Mouse (Mus musculus) adrenal gland, postnatal 25 days (tissue): ENCODE results near the gene Runx3. TPM values are rescaled to one million over a fixed set of nuclear protein-coding genes. Genes with fewer than 3 reads are reported as not detected.

Experiments used
- DNase-seq: peaks from one replicate; pipeline ENCODE4 v3.0.0; 2021; ENCODE audit warnings: mixed read lengths
- total RNA-seq: library from RNA; stranded (reverse); gene quantifications from 2 replicates; pipeline ENCODE4 v1.2.3, GENCODE M21; 2021

The Runx3 gene
- total RNA-seq, 1 experiment from 2014 or later: 1.0 TPM

DNA sequence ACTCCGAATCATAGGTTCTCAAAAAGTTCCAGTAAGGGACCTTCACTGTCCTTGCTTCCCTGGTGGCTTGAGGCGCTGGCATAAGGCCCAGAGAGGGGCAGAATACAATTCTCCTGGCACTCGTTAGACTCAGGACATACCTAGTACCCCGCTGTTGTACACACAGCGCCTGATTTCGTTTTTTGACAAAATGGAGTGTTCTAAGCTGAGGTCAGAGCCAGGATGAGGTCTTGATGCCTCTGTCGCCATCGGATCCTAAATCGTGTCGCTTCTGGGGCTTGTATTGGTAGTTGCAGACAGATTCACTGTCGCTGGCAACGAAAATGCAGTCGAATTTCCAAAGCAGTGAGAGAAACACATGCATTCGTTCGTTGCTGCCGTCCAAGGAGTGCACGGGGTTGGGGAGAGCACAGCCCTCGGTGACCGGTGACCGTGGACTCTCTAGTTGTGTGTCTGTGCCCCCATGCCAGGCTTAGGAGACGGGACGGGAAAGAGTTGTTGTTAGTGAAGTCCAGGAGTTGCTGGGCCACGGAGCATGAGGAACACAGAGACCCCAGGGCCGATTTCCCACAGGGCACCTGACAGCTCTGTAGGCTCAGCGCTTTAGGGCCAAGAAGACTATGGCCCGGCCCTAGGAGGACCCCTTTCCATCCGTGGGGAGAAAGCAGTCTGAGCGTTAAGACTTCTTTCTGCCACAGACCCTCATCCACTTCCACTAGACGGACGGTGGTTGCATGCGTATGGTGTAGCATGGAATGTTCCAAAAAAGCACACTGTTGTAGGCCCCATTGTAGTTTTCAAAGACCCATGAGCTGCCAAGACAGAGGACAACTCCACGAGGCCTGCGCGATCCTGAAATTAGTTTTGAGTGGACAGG, 30.9 kb downstream of the Runx3 start:
- DNase-seq: no peak

DNA sequence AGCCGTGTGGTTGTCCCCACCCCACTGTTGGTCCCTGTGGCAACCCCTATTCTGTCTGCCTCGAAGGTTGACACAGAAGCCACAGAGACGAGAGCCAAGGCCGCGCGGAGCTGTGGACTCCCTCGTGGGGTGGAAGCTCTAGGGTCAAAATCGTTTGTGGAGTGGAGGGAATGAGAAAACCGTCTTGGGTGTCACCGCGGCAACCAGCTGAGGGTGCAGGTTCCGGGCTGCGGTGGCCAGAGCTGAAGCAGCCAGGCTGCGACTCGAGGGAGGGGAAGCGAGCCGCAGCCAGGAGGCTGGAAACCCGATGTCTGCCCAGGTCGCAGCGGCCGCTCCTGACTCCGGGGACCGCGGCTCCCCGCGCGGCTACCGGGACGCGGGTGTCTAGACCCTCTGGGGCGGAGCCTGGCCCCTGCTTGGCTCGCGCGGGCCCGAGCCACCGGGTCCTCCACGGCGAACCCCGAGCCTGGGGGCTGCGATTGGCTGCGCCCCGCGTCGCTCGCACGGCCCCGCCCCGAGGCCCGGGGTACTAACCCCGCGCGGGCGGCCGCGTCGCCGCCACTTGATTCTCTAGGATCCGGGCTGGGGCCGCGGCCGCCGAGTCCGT, 31.6 kb downstream of the Runx3 start:
- peak; percentile 14 for DNase-seq

- DNase-seq: peak; percentile 28
Measured at GRCm38 (mm10) chr4:135152834-135153259, 32.4 kb downstream of the Runx3 start.

- no peak for DNase-seq
Measured at GRCm38 (mm10) chr4:135153260-135154088, 33.0 kb downstream of the Runx3 start.

DNA sequence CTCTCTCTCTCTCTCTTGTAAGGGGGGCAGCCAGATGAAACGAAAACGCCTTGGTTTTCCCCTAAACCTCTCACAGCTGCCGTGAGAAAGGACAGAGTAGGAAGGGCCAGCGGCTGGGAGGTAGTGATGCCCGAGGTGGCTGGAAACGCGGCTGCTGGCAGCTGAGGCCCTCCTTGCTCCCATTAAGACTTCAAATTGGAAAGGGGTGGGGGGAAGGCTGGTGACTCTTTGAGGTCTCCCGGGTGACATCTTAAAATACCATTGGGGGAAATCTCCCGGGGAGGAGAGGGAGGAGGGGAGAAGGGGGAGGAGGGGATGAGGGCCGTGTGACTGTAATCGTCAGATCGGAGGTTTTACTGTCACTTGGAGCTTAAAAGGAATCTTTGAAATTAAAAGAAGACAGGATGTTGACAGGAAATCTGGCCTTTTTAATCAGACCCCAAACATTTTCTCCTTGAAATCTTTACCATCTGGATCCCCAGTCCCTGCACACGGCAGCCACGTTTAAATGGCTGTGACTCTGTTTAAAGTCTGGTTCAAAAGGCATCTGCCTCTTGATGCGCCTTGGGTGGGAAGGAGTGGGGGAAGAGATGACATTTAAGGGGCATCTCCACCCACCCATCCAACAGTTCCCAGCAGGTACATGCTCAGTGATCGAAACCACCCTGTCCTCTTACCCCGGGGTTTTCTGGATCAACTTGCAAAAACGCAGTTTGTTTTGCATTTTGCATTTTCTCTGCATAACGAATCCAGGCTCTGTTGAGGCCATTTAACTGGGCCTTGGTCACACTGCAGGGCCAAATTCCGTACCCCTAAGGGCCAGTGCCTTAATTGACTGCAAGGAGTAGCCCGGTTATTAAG, 33.9 kb downstream of the Runx3 start:
- DNase-seq: no peak

DNA sequence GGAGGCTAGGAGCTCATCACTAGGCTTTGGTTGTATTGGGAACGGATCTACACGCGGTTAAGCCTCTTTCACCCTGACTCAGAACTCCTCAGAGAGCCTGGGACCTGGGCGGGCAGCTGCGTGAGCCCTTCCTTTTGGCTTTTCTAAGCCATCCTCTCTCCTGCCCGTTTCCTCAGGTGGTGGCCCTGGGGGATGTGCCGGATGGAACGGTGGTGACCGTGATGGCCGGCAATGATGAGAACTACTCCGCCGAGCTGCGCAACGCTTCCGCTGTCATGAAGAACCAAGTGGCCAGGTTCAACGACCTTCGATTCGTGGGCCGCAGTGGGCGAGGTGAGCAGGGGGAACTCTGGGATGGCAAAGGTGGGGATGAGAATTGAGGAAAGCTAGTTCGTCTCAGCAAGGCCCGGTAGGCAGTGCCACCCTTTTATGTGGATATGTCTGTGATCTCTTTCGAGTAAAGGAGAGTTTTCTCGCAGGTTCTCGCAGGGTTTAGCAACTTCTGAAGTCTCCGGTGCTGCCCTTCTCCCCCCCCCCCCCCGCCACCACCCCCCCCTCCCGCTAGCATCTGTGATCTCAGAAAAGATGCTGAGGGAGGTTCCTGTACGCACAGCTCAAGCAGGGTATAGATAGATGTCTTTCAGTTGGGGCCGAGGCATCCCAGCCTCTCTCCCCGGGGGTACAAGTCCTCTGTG, 34.8 kb downstream of the Runx3 start:
- DNase-seq: no peak

GRCm38 (mm10) chr4:135155805-135156469, 35.5 kb downstream of the Runx3 start:
- no peak for DNase-seq

DNA sequence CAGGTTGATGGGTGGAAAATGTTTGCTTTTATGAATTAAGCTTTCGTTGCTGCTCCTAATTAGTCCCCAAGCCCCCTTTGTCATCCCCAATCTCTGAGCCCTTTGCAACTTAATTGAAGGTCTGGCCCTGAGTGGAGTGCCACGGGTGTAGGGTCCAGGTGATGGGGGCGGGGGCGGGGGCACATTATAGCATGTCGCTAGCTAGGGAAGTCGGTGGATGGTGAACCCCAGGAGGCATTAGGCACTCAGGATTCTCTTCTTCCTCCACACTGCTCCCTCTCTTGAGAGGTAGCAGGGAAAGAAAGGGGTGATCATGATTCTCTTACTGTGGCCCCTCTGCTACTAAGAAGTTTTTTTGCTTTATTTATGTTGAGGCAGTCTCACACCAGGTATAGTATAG, 36.1 kb downstream of the Runx3 start:
- no peak for DNase-seq

GRCm38 (mm10) chr4:135157329-135157728, 36.9 kb downstream of the Runx3 start:
- no peak for DNase-seq

- no peak for DNase-seq
Measured at GRCm38 (mm10) chr4:135158724-135159409, 38.4 kb downstream of the Runx3 start.

GRCm38 (mm10) chr4:135159663-135160062, 39.2 kb downstream of the Runx3 start:
- no peak for DNase-seq

GRCm38 (mm10) chr4:135160168-135160567, 39.7 kb downstream of the Runx3 start:
- no peak for DNase-seq

DNA sequence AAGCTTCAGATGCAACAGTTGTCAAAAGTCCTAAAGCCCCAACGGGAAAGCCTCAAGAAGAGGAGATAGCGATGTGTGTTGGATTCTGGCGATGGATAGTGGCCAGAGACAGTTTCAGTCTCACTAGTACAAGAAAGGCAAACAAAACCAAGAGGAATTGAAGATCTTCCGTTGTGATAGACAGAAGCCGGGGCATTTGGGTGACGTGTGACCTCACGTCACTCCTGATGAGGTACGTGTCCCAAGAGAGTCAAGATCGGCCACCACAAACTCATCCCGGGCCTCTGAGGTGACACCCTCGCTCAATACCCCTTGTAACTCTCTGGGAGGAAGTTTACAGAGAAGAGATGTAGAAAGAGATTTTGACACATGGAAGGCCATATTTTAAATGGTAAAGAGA, 41.0 kb downstream of the Runx3 start:
- DNase-seq: no peak

DNA sequence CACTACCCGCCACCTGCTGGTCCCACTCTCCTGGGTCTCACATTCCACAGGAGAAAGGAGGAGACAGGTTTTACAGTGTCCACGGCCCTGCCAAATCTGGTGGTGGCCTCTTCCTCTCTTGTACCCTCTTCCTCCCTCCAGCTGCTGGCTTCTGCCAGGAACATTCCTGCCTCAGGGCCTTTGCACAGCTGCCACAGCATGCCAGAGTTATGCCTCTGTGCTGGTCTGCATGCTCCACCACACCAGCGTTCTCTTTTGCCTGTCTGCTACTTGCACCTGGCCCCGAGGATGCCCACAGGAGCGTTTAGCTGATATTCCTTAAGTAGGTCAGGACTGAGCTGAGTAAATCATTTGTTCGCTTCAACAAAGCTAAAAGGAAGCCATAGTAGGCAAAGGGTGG, 45.3 kb downstream of the Runx3 start:
- DNase-seq: no peak

DNA sequence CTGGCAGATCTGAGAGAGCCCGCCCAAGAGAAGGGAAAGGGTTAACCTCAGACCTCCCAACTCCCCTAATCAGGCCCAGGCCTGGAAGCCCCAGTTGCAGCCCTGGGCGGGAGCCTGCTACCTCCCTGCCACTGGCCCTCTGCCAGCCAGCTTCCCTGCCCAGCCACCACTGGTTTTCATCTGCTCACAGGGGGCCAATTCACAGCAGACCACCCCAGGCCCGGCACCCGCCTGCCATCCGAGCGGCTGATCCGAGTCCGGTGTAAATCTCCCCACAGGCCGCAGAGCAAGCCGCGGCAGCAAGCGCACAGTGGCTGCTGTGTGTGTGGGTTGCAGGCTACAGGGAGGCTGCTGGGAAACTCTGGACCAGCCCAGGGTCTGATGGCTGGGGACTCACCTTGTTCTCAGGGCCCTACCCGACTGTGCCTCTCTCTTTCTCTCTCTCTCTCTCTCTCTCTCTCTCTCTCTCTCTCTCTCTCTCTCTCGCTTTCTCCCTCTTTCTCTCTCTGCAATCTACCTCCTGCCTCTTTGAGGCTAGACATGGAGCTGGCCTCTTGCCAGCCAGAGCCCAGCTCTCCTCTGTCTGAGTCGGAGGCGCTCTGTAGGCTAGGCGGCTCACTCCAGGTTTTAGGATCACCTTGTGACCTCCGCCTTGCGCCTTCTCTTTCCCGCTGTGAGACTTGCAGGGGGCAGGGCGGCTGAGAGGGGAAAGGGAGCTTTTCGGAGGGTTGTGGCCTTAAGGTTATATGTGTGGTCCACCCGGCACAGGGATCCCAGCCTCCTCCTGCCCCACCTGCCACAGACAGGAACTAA, 46.2 kb downstream of the Runx3 start:
- no peak for DNase-seq

DNA sequence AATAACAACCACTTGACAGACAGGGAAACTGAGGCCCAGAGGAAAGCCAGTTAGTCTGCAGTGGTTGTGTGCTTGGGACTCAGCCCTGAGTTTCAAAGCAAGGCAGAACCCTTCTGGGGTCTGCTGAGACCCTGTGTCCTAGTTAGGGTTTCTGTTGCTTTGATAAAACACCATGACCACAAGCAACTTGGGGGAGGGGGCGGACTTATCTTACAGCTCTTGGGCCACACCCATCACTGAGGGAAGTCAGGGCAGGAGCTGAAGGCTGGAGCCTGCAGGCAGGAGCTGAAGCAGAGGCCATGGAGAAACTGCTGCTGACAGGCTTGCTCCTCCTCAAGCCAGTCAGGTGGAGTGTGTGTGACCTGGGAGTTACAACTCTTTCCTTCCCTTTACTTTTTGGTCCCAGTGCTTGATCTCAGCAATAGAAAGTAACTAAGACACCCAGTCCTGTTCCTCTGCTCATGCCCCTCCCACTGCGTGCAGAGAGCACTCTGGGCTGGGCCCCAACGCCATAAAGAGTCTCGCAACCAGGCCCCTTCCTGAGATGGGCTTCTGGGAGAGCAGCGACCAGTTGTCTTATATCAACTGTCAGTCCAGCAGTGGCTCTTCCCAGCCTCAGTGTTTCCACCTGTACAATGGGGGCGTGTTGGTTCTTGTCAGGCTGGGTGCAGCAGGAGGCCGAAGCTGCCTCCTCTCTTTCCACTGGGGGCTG, 47.5 kb downstream of the Runx3 start:
- no peak for DNase-seq

- DNase-seq: no peak
Measured at GRCm38 (mm10) chr4:135169096-135169495, 48.6 kb downstream of the Runx3 start.

- no peak for DNase-seq
Measured at GRCm38 (mm10) chr4:135169501-135169900, 49.0 kb downstream of the Runx3 start.
